Mouse (Mus musculus): ENCODE measurements around the gene Sfpq. TPM values are rescaled to one million over a fixed set of nuclear protein-coding genes. Genes with fewer than 3 reads are reported as not detected.
A peak's percentile ranks its signal among the peaks of the same experiment; 100 is the strongest.

Sfpq gene
- polyA plus RNA-seq, 1 experiment = 87.5 TPM

- TF ChIP-seq REST (IDR thresholded peaks at IDR 0.05; ENCODE audit: insufficient read depth, insufficient read length) (no peak), SRF (IDR thresholded peaks at IDR 0.05; ENCODE audit: control insufficient read depth, insufficient read length, low read depth) (no peak), POLR2AphosphoS2 (IDR thresholded peaks at IDR 0.05; ENCODE audit: insufficient read length, low read depth) (no peak), E2F4 (IDR thresholded peaks at IDR 0.05; ENCODE audit: insufficient read depth) (no peak)
- H3K4me3 ChIP-seq = peak overlapping the region; percentile 68
These were observed 543 bp upstream of the Sfpq start for GRCm38 (mm10) chr4:127020411-127021150.

GRCm38 (mm10) chr4:127021989-127022626 is 984 bp downstream of the Sfpq start:
- TF ChIP-seq POLR2A (IDR thresholded peaks at IDR 0.05; ENCODE audit: insufficient read length, low read depth) (peak; percentile 55), USF1 (IDR thresholded peaks at IDR 0.05; ENCODE audit: low read depth) (no peak), TCF12 (IDR thresholded peaks at IDR 0.05; ENCODE audit: insufficient read depth, poor library complexity, severe bottlenecking) (no peak), CEBPB (IDR thresholded peaks at IDR 0.05; ENCODE audit: insufficient read depth, poor library complexity, severe bottlenecking) (no peak), MYOD1 (IDR thresholded peaks at IDR 0.05; ENCODE audit: control insufficient read depth in 1 of 3, insufficient read length in 2 of 3, low read depth in 2 of 3) (no peak), E2F4 (IDR thresholded peaks at IDR 0.05; ENCODE audit: insufficient read depth) (no peak), POLR2AphosphoS2 (IDR thresholded peaks at IDR 0.05; ENCODE audit: insufficient read length, low read depth) (peak; percentile 73), TCF3 (IDR thresholded peaks at IDR 0.05; ENCODE audit: insufficient read length, low read depth) (no peak)

More at GRCm38 (mm10) chr4:127020411-127021150, 543 bp upstream of the Sfpq start:
- Histone ChIP-seq H3K79me2 (ENCODE audit: control insufficient read depth, insufficient read depth) (peaks cover 35% of the 10 kb centered on the region), H3K4me2 (ENCODE audit: low read depth) (peak overlapping the region; percentile 88), H3ac (ENCODE audit: control insufficient read depth, insufficient read length) (peak overlapping the region; percentile 95), H3K27me3 (ENCODE audit: control insufficient read depth, insufficient read depth, insufficient read length) (no peaks in the 10 kb centered on the region), H3K36me3 (ENCODE audit: control insufficient read depth, insufficient read depth) (peaks cover 13% of the 10 kb centered on the region)

GRCm38 (mm10) chr4:127023201-127023600 is 2.1 kb downstream of the Sfpq start:
- Histone ChIP-seq H3K4me2 (ENCODE audit: low read depth) (peak overlapping the region; percentile 93), H3K4me3 (peak overlapping the region; percentile 68), H3ac (ENCODE audit: control insufficient read depth, insufficient read length) (peak overlapping the region; percentile 95), H3K79me2 (ENCODE audit: control insufficient read depth, insufficient read depth) (peaks cover 61% of the 10 kb centered on the region), H3K27me3 (ENCODE audit: control insufficient read depth, insufficient read depth, insufficient read length) (no peaks in the 10 kb centered on the region), H3K36me3 (ENCODE audit: control insufficient read depth, insufficient read depth) (peaks cover 32% of the 10 kb centered on the region)
- no peak for TF ChIP-seq MYOD1 (IDR thresholded peaks at IDR 0.05; ENCODE audit: control insufficient read depth in 1 of 3, insufficient read length in 2 of 3, low read depth in 2 of 3)
- TF ChIP-seq POLR2A (IDR thresholded peaks at IDR 0.05; ENCODE audit: insufficient read length, low read depth) = no peak
- TF ChIP-seq POLR2AphosphoS2 (IDR thresholded peaks at IDR 0.05; ENCODE audit: insufficient read length, low read depth) = no peak
- TF ChIP-seq REST (IDR thresholded peaks at IDR 0.05; ENCODE audit: insufficient read depth, insufficient read length) = no peak

More at GRCm38 (mm10) chr4:127021989-127022626, 984 bp downstream of the Sfpq start:
- Histone ChIP-seq H3K79me2 (ENCODE audit: control insufficient read depth, insufficient read depth) (peaks cover 50% of the 10 kb centered on the region), H3K36me3 (ENCODE audit: control insufficient read depth, insufficient read depth) (peaks cover 21% of the 10 kb centered on the region), H3ac (ENCODE audit: control insufficient read depth, insufficient read length) (peak overlapping the region; percentile 95), H3K4me2 (ENCODE audit: low read depth) (peak overlapping the region; percentile 93), H3K4me3 (peak overlapping the region; percentile 68), H3K27me3 (ENCODE audit: control insufficient read depth, insufficient read depth, insufficient read length) (no peaks in the 10 kb centered on the region)

DNA sequence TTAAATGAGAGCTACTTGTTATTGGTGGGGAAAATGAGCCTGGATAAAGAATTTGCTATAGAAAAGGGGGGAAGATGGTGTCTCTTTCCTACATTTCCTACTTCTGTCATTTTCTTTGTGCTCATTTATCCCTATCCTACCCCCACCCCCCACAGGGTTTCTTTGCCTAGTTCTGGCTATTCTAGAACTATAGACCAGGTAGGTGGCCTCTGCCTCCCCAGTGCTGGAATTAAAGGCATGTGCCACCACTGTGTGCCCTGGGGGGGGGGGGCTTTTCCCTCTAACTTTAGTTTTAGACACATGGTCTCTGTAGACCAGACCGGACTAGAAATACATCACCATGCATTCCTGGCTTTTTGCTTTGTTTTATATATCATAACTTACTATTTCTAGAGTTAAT is 3.1 kb downstream of the Sfpq start:
- H3K27me3 ChIP-seq (ENCODE audit: control insufficient read depth, insufficient read depth, insufficient read length) = no peaks in the 10 kb centered on the region
- H3ac ChIP-seq (ENCODE audit: control insufficient read depth, insufficient read length) = no peak overlapping the region
- peaks cover 72% of the 10 kb centered on the region for H3K79me2 ChIP-seq (ENCODE audit: control insufficient read depth, insufficient read depth)
- H3K4me2 ChIP-seq (ENCODE audit: low read depth) = peak overlapping the region; percentile 93
- no peak for TF ChIP-seq MAX (IDR thresholded peaks at IDR 0.05; ENCODE audit: low read depth)
- TF ChIP-seq CEBPB (IDR thresholded peaks at IDR 0.05; ENCODE audit: insufficient read depth, poor library complexity, severe bottlenecking) = no peak
- no peak for TF ChIP-seq SRF (IDR thresholded peaks at IDR 0.05; ENCODE audit: control insufficient read depth, insufficient read length, low read depth)
- no peak for TF ChIP-seq MYOD1 (IDR thresholded peaks at IDR 0.05; ENCODE audit: control insufficient read depth in 1 of 3, insufficient read length in 2 of 3, low read depth in 2 of 3)
- TF ChIP-seq E2F4 (IDR thresholded peaks at IDR 0.05; ENCODE audit: insufficient read depth) = no peak
- TF ChIP-seq USF1 (IDR thresholded peaks at IDR 0.05; ENCODE audit: low read depth) = no peak
- no peak for TF ChIP-seq POLR2AphosphoS2 (IDR thresholded peaks at IDR 0.05; ENCODE audit: insufficient read length, low read depth)
- no peak for TF ChIP-seq TCF3 (IDR thresholded peaks at IDR 0.05; ENCODE audit: insufficient read length, low read depth)
- no peak for TF ChIP-seq TCF12 (IDR thresholded peaks at IDR 0.05; ENCODE audit: insufficient read depth, poor library complexity, severe bottlenecking)
- no peak for TF ChIP-seq REST (IDR thresholded peaks at IDR 0.05; ENCODE audit: insufficient read depth, insufficient read length)
- no peak for TF ChIP-seq POLR2A (IDR thresholded peaks at IDR 0.05; ENCODE audit: insufficient read length, low read depth)
- no peak for TF ChIP-seq MYOG (IDR thresholded peaks at IDR 0.05; ENCODE audit: control insufficient read depth in 1 of 3, insufficient read depth in 1 of 3, insufficient read length in 2 of 3, low read depth in 2 of 3)
- peaks cover 42% of the 10 kb centered on the region for H3K36me3 ChIP-seq (ENCODE audit: control insufficient read depth, insufficient read depth)
- H3K4me3 ChIP-seq = peak overlapping the region; percentile 68

GRCm38 (mm10) chr4:127026826-127027225 is 5.7 kb downstream of the Sfpq start:
- H3K4me3 ChIP-seq = no peak overlapping the region
- peaks cover 98% of the 10 kb centered on the region for H3K79me2 ChIP-seq (ENCODE audit: control insufficient read depth, insufficient read depth)
- TF ChIP-seq POLR2AphosphoS2 (IDR thresholded peaks at IDR 0.05; ENCODE audit: insufficient read length, low read depth) = peak; percentile 39
- no peak for TF ChIP-seq MAX (IDR thresholded peaks at IDR 0.05; ENCODE audit: low read depth)
- peaks cover 67% of the 10 kb centered on the region for H3K36me3 ChIP-seq (ENCODE audit: control insufficient read depth, insufficient read depth)
- no peak overlapping the region for H3K4me2 ChIP-seq (ENCODE audit: low read depth)
- no peak overlapping the region for H3ac ChIP-seq (ENCODE audit: control insufficient read depth, insufficient read length)
- H3K27me3 ChIP-seq (ENCODE audit: control insufficient read depth, insufficient read depth, insufficient read length) = no peaks in the 10 kb centered on the region
